Mouse (Mus musculus): ENCODE measurements around the gene Prame.
A peak's percentile ranks its signal among the peaks of the same experiment; 100 is the strongest.
"Not testable (repeated sequence)": the region's sequence is repeated elsewhere in the genome, so short reads cannot be mapped to it uniquely, and the experiment has no call there.

Prame gene

DNA sequence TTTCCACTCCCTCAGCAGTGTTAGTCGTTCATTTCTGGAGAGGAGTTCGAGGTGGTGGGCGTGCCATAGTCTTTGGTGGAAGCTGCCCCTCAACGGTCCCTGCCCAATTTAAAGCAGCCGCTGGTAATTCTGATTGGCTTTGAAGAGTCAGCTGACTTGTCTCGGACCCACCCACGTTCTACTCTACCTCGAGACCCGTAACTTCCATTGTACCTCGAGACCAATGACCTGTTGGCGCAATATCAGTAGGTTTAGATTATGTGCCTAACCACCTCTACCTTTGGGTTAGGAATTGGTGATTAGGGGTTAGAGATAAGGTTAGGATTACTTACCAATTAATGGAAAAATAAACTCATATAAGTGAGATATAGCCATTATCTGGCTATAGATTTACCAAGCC is at the start of gene Prame:
Prame (minus strand) TSS at position 101 of the 400 bp plus-strand sequence.
- no peak for DNase-seq (ENCODE audit: low spot score in 2 of 2)

DNA sequence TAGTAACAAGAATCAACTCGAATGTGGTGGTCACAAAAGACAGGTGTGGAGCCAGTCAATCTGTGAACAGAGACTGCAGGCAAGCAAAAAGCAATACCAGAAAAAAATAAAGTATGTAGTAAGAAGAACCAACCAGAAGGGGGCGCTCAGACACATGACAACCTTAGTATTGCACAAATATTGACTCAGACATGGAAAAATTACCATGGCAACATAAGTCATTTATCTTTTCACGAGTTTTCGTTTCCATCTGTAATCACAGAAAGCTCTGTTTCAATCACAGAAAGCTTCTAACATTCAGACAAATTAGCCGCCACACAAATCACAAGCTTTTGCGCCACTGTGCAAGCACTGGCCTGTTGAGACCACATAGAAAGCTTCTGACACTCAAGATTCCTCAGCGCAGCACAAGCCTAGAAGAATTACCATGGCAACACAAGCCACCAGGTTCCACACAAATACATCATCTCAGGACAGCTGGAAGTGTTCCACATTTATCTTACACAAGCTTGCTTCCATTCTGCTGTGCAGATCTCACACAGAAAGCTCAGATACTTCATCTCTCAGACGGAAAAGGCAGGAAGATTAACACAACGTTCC is 24.8 kb upstream of the Prame start:
- peak; percentile 18 to 35 for DNase-seq (ENCODE audit: low spot score in 2 of 2)

GRCm38 (mm10) chrX:135601298-135602029 is 26.0 kb downstream of the Prame start:
- peak; percentile 50 to 67 for DNase-seq (ENCODE audit: low spot score in 2 of 2)

DNA sequence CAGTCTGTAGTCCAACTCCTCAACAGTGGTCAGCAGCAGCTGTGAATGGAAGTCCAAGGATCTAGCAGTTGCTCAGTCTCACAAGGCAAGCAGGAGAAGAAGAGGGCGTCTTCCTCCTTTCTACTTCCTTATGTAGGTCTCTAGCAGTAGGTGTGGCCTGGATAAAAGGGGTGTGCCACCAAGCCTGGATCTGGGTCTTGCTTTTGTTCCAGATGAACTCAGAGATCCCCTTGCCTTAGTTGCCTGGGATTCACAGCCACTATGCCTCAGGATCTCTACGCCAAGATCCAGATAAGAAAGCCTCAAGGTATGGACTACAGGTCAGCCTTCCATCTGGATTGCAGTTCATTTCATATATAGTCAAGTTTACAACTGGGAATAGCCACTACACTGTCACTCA is 28.8 kb downstream of the Prame start, which contains the start of gene Nxf7:
Nxf7 (minus strand) TSS at position 101 of the 400 bp plus-strand sequence.
- peak in 1 of 2 experiments; percentile 5 for DNase-seq (ENCODE audit: low spot score in 2 of 2)

DNA sequence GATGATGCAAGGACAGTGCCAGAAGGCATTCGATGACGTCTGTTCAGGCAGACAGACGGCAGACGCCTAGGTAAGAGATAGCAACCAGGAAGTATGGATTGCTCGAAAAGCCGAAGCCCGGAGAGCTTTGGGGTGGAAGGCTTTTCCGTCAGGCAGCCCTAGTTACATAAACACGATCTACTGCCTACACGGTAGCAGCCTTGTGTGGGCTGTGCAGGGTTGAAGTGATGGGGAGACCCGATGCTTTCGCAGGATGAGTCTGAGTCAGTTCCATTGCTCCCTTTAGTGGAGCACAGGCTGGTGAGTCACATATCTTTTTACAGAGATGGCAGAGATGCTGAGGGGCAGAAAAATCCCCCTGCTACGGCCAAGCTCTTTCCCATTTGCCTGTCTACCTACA is 29.4 kb downstream of the Prame start:
- peak; percentile 48 to 63 for DNase-seq (ENCODE audit: low spot score in 2 of 2)

DNA sequence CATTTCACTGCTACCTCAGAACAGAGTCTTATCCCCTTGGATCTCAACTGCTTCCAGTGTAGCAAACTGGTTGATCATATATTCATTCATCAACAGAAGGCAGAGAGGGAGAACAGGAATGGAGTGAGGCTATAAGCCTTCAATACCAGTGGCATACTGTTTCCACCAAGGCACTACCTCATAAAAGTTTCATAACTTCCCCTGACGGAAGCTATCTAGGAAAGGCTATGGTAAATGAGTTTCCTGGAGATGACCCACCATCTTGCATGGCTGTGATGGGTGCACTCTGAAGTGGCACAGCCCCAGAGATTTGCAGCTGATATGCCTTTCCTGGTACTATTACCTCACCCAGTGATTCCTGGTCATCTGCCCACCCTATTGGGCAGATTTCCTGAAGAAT is 51.1 kb downstream of the Prame start:
- no peak for DNase-seq (ENCODE audit: low spot score in 2 of 2)

DNA sequence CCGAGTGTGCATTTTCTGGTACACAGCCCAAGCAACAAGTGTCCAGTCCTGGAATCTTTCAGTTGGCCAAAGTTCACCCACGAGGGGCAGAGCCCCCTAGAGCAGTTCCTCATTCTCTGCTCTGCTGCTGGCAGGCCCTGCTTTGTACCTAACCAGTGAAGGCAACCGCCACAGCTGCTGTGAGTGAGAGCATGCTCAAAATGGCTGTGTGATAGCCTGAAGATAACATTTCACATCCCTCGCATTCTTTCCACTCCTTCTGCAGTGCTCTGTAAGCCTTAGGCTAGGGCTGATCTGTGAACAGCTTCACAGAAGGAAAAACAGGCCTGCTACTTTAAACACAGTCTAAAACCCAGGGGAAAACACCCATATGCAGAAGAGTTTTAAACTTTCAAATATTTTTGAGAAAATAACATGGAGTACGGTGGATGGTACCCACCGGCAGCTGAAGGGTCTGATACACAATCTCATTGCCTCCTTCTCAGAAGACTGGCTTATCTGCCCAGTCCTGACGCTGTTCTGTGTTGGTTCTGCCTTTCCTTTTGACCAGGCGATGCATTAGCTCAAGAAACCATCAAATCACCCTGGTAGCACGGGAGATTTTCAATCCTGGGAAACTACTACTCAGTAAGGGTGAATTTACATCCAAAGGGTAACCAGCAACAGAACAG is 52.4 kb downstream of the Prame start:
- DNase-seq (ENCODE audit: low spot score in 2 of 2): not testable (repeated sequence)

DNA sequence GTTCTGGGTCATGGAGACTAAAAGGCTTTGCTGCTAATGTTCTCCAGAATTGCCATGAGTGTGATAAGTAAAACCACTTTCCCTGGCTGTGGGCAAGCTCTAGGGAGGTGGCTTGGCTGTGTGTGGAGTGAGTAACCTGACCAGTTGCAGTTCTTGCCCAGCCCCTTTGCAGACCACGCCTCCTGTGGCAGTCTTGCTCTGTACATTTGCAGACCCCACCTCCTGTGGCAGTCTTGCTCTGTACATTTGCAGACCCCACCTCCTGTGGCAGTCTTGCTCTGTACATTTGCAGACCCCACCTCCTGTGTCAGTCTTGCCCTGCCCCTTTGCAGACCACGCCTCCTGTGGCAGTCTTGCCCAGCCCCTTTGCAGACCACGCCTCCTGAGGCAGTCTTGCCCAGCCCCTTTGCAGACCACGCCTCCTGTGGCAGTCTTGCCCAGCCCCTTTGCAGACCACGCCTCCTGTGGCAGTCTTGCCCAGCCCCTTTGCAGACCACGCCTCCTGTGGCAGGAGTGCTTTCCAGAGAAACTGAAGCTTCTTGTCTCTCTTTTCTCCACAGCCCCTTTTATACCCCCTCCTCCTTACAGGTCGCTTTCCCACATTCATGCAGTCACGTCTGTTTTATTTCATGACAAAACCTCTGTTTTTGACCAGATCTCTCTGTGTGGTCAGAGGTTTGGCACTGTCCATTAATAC is 53.1 kb downstream of the Prame start:
- not testable (repeated sequence) for DNase-seq (ENCODE audit: low spot score in 2 of 2)

DNA sequence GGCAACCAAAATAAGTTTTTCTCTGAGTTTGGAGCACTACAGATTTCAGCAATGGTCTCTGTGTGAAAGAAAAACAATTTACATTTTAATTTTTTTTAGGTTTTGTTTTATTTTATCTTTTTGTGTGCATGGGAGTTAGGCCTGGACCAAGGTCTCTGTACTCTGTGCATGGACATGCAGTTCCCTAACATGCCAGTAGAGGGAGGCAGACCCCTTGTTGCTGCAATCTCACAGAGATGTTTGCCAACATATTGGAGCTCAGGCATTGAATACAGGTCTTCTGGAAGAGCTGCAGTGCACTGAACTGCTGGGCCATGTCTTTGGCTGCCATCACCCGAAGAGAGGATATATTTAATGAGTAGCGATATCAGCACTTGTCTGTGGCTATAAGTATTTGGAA is 58.0 kb downstream of the Prame start:
- DNase-seq (ENCODE audit: low spot score in 2 of 2): peak; percentile 59 to 83

- not testable (repeated sequence) for DNase-seq (ENCODE audit: low spot score in 2 of 2)
Observed at GRCm38 (mm10) chrX:135564934-135565333, 62.6 kb downstream of the Prame start.

All from right cerebral cortex, adult 2 months (tissue).